Mouse (Mus musculus): ENCODE measurements around the gene Eef1e1.

DNA sequence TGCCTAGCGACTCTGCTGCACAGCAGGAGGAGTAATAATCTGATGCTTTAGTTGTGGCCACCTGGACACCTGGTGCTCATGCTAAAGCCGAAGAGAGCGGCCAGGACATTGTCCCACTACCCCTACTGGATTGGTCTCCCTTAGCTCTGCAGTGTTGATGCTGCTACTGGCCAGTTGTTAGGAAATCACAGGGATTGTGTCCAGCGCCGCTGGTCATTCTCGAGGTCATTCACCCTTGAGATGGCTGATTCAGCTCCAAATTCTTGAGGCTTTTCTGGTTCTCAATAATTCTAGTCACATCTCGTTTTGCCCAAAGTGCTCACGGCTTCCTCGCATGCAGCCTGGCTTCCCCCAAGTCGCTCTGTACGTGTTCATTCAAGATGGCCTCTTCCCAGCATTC is 29.9 kb upstream of the Eef1e1 start:
- TF ChIP-seq POLR2A (IDR thresholded peaks at IDR 0.05; ENCODE audit: borderline replicate concordance, extremely low read depth, low read depth, low read length), result no peak
- TF ChIP-seq CTCF (IDR thresholded peaks at IDR 0.05; ENCODE audit: insufficient read depth, low read length), result no peak
